Mouse (Mus musculus) erythroblast, embryonic 14.5 days (primary cell): ENCODE data around the gene Card10. TPM values are rescaled to one million over a fixed set of nuclear protein-coding genes. Genes with fewer than 3 reads are reported as not detected.

Source experiments
- H3K27me3 ChIP-seq: 2 replicates; pipeline ENCODE4 v1.6.1; 2012; ENCODE audit warnings: inconsistent platforms; ENCODE audit not compliant: control insufficient read depth
- H3K36me3 ChIP-seq: 2 replicates; pipeline ENCODE4 v1.6.1; 2012; ENCODE audit warnings: mild to moderate bottlenecking, inconsistent platforms; ENCODE audit not compliant: control insufficient read depth
- H3K4me1 ChIP-seq: 2 replicates; pipeline ENCODE4 v1.6.1; 2012; ENCODE audit warnings: inconsistent platforms; ENCODE audit not compliant: control insufficient read depth
- H3K4me3 ChIP-seq: replicated peaks from 2 replicates; pipeline ENCODE3; 2012; ENCODE audit warnings: moderate library complexity, mild to moderate bottlenecking, inconsistent platforms
- H3K9me3 ChIP-seq: 2 replicates; pipeline ENCODE4 v1.6.1; 2012; ENCODE audit warnings: low read length, inconsistent platforms, mixed read lengths; ENCODE audit not compliant: control insufficient read depth
- GATA1 ChIP-seq: IDR thresholded peaks from 2 replicates; pipeline ENCODE4 v1.6.1; 2012; ENCODE audit warnings: low read length, inconsistent platforms, mixed read lengths
- TAL1 ChIP-seq: IDR thresholded peaks from 3 replicates; pipeline ENCODE4 v1.6.1; 2012; ENCODE audit warnings: low read length, inconsistent platforms, mixed read lengths
- polyA plus RNA-seq: library from polyadenylated mRNA; stranded (reverse); fragments of >175 nt; gene quantifications from 2 replicates; pipeline ENCODE4 v1.2.3, GENCODE M21; 2012

Card10 gene
- polyA plus RNA-seq, 1 experiment: 0.02 TPM

DNA sequence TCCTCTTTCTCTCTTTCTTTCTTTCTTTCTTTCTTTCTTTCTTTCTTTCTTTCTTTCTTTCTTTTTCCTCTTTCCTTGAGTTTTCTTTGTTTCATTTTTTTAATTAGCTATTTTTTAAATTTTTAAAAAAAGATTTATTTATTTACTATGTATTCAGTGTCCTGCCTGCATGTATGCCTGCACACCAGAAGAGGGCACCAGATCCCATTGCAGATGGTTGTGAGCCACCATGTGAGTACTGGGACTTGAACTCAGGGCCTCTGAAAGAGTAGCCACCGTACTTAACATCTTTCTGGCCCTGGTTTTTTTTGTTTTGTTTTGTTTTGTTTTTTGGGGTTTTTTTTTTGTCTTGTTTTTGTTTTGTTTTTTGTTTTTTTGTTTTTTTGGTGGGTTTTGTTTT lies 26.8 kb upstream of the Card10 start:
- Histone ChIP-seq H3K36me3 (no peaks in the 10 kb centered on the region), H3K4me3 (no peak overlapping the region), H3K4me1 (peaks cover 20% of the 10 kb centered on the region), H3K27me3 (peaks cover 8% of the 10 kb centered on the region; the same call in 1 of the 2 replicates), H3K9me3 (peaks cover 3% of the 10 kb centered on the region; the same call in 1 of the 2 replicates)
- no peak for TF ChIP-seq GATA1

GRCm38 (mm10) chr15:78828315-78828714 lies 25.5 kb upstream of the Card10 start:
- H3K4me3 ChIP-seq: no peak overlapping the region
- H3K27me3 ChIP-seq: peaks cover 8% of the 10 kb centered on the region; the same call in 1 of the 2 replicates
- peaks cover 8% of the 10 kb centered on the region for H3K4me1 ChIP-seq
- H3K36me3 ChIP-seq: no peaks in the 10 kb centered on the region
- no peaks in the 10 kb centered on the region for H3K9me3 ChIP-seq
- TF ChIP-seq TAL1: no peak
- TF ChIP-seq GATA1: no peak

- Histone ChIP-seq H3K27me3 (peaks cover 8% of the 10 kb centered on the region; the same call in 1 of the 2 replicates), H3K4me1 (peaks cover 7% of the 10 kb centered on the region), H3K9me3 (no peaks in the 10 kb centered on the region), H3K36me3 (no peaks in the 10 kb centered on the region), H3K4me3 (no peak overlapping the region)
- TF ChIP-seq TAL1: no peak
These were observed 23.7 kb upstream of the Card10 start for GRCm38 (mm10) chr15:78826213-78827204.

DNA sequence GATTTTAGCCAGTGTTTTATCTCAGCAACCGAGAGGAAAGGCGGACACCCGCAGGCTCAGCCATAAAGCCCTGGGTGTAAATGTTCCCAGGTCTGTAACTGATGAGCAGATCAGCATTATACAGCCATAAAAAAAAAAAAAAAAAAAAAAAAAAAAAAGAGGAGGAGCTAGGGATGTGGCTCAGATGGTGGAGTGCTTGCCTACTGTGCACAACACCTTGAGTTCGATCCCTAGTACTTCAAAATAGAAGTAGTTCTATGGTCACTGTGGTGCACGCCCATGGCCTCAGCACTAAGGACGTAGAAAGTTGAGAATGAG lies 13.2 kb upstream of the Card10 start:
- Histone ChIP-seq H3K27me3 (peaks cover 4% of the 10 kb centered on the region; the same call in 1 of the 2 replicates), H3K4me3 (no peak overlapping the region), H3K36me3 (no peaks in the 10 kb centered on the region), H3K9me3 (no peaks in the 10 kb centered on the region), H3K4me1 (peaks cover 8% of the 10 kb centered on the region)
- TF ChIP-seq GATA1: no peak
- TF ChIP-seq TAL1: no peak

DNA sequence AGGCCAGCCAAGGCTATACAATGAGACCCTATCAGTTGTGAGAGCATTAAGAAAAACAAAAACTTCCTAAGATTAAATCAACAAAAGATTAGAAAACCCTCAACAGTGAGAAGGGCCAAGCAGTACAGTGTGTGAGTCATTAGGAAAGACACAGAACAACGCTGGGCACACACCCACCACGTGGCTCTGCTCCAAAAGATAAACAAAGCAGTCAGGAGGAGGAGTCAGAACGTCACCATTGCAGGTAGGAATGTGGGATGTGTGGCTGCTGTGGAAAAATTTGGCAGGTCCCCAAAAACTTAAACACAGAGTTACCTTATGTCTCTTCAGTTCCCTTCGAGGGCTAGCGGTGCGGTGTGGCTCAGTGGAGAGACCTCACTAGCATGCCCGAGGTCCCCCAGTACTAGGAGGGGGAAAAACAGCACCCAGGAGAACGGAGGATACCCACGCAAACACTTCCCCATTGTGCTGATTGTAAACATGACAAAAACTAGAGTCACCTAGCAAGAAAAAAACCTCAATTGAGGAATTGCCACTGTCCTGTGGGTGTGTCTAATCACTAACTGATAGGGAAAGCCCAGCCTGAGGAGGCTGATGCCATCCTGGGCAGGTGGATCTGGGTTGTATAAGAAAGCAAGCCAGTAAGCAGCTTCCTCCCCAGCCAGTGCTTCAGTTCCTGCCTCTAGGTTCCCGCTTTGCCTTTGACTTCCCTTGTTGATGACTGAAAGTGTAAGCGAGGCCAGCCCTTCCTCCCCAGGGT lies 12.7 kb upstream of the Card10 start:
- H3K4me1 ChIP-seq: peaks cover 8% of the 10 kb centered on the region
- no peaks in the 10 kb centered on the region for H3K9me3 ChIP-seq
- TF ChIP-seq GATA1 (no peak), TAL1 (no peak)
- H3K27me3 ChIP-seq: peaks cover 1% of the 10 kb centered on the region; the same call in 1 of the 2 replicates
- no peaks in the 10 kb centered on the region for H3K36me3 ChIP-seq
- no peak overlapping the region for H3K4me3 ChIP-seq

DNA sequence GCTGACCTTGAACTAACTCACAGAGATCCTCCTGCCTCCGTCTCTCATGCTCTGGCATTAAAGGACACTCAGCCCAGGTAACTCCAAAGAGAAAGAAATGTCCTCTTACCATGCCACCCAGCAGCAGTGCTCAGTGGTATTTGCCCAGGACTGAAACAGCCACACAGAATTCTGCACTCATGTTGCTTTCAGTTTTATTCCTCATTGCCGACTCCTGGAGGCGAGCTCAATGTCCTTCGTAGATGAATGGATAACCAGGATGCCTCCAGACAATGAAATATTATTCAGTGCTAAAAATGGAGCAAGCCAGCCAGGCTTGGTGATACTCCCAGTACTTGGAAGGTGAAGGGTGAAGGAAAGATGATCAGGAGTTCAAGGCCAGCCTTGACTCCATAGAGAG lies 10.8 kb upstream of the Card10 start:
- Histone ChIP-seq H3K4me1 (peaks cover 8% of the 10 kb centered on the region), H3K27me3 (no peaks in the 10 kb centered on the region), H3K4me3 (no peak overlapping the region), H3K9me3 (no peaks in the 10 kb centered on the region), H3K36me3 (no peaks in the 10 kb centered on the region)
- no peak for TF ChIP-seq TAL1
- TF ChIP-seq GATA1: no peak

GRCm38 (mm10) chr15:78810146-78810545 lies 7.3 kb upstream of the Card10 start:
- Histone ChIP-seq H3K9me3 (no peaks in the 10 kb centered on the region), H3K36me3 (no peaks in the 10 kb centered on the region), H3K4me3 (no peak overlapping the region), H3K4me1 (no peaks in the 10 kb centered on the region), H3K27me3 (peaks cover 10% of the 10 kb centered on the region)
- TF ChIP-seq GATA1 (no peak), TAL1 (no peak)

GRCm38 (mm10) chr15:78809739-78810138 lies 6.9 kb upstream of the Card10 start:
- Histone ChIP-seq H3K36me3 (no peaks in the 10 kb centered on the region), H3K4me3 (no peak overlapping the region), H3K27me3 (peaks cover 14% of the 10 kb centered on the region), H3K9me3 (no peaks in the 10 kb centered on the region), H3K4me1 (no peaks in the 10 kb centered on the region)
- no peak for TF ChIP-seq GATA1
- no peak for TF ChIP-seq TAL1

DNA sequence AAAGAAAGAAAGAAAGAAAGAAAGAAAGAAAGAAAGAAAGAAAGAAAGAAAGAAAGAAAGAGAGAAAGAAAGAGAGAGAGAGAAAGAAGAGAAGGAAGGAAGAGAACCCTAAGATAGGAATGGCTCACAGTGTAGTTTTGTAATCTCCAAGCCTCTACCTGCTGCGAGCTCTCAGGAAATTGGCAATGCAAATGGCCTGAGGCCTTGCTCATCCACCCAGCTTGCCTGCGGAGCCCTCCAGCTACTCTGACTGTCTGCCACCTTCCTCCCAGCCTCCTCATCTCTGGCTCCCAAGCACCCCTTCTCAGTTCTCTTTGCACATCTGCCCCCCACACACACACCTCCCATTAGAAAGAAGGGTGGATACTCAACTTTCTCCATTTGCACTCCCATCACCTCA lies 6.1 kb upstream of the Card10 start:
- Histone ChIP-seq H3K36me3 (no peaks in the 10 kb centered on the region), H3K4me3 (no peak overlapping the region)

More for the DNA sequence above, 6.1 kb upstream of the Card10 start:
- no peaks in the 10 kb centered on the region for H3K4me1 ChIP-seq
- H3K27me3 ChIP-seq: peaks cover 22% of the 10 kb centered on the region
- no peaks in the 10 kb centered on the region for H3K9me3 ChIP-seq
- TF ChIP-seq TAL1: no peak
- no peak for TF ChIP-seq GATA1
